ENCODE assay signal across 9 mouse cellular contexts in genomic region chr5:31251541-31252101, GRCm38 (mm10). TPM values are rescaled to one million over a fixed set of nuclear protein-coding genes. Genes with fewer than 3 reads are reported as not detected.
A peak's percentile ranks its signal among the peaks of the same experiment; 100 is the strongest.
DNase-seq lines count a peak whose midpoint lies in the region; ATAC-seq and TF ChIP-seq lines count a peak whose summit lies in the region.
"Had no signal": no experiment of that assay in that cellular context is flagged by ENCODE, and none has a peak within 500 bp of the region (broad histone marks: within the 10 kb centered on the region; RNA-seq: fewer than 3 reads in every experiment).

TSS of gene Krtcap3 (plus strand) at chr5:31251691.

- peak; percentile 81 for ATAC-seq in heart, embryonic 12.5 days (ENCODE audit: insufficient number of reproducible peaks, low FRiP score)
- peak; percentile 72 for ATAC-seq in heart, embryonic 14.5 days (ENCODE audit: insufficient number of reproducible peaks, insufficient read depth, low FRiP score, low read depth)
- ATAC-seq in stomach, embryonic 14.5 days (ENCODE audit: insufficient number of reproducible peaks, insufficient read depth, low FRiP score, low read depth), result peak; percentile 88
- ATAC-seq: Patski had no signal

- H3K27me3 ChIP-seq in heart, embryonic 12.5 days (replicated peaks), result no peaks in the 10 kb centered on the region
- no peaks in the 10 kb centered on the region for H3K27me3 ChIP-seq in heart, embryonic 14.5 days (ENCODE audit: control insufficient read depth, insufficient read depth, low read length)
- H3K27me3 ChIP-seq in stomach, embryonic 14.5 days (ENCODE audit: control insufficient read depth, insufficient read depth, low read length), result no peaks in the 10 kb centered on the region
- H3K27me3 ChIP-seq: Patski had no signal

- no peak for DNase-seq in heart, adult 8-10 months (ENCODE audit: low spot score)
- peak; percentile 34 to 44 for DNase-seq in cerebellum, postnatal 14 days
- DNase-seq in kidney, postnatal 14 days, result peak; percentile 82
- DNase-seq in lung, postnatal 36 days, result peak; percentile 76
- no peak for DNase-seq in layer of hippocampus, adult 2 months (ENCODE audit: low spot score in 2 of 2)

- peaks cover 93% of the 10 kb centered on the region for H3K36me3 ChIP-seq in heart, embryonic 12.5 days
- H3K36me3 ChIP-seq in heart, embryonic 14.5 days (ENCODE audit: control insufficient read depth, insufficient read depth, low read length), result peaks cover 86% of the 10 kb centered on the region
- H3K36me3 ChIP-seq in stomach, embryonic 14.5 days (ENCODE audit: control insufficient read depth, insufficient read depth, low read length), result peaks cover 58% of the 10 kb centered on the region

- H3K4me2 ChIP-seq in heart, embryonic 12.5 days, result peak within 1 kb of the TSS; percentile 71
- H3K4me2 ChIP-seq in heart, embryonic 14.5 days (ENCODE audit: low read length), result peak within 1 kb of the TSS; percentile 60
- H3K4me2 ChIP-seq in stomach, embryonic 14.5 days (replicated peaks; ENCODE audit: low read depth, low read length), result peak within 1 kb of the TSS; percentile 44

- H3K4me1 ChIP-seq in heart, embryonic 12.5 days (replicated peaks), result peaks cover 52% of the 10 kb centered on the region
- peaks cover 8 to 29% of the 10 kb centered on the region in 2 experiments for H3K4me1 ChIP-seq in heart, embryonic 14.5 days (ENCODE audit: control insufficient read depth in 2 of 2, insufficient read depth in 2 of 2, low read length in 2 of 2)
- peaks cover 9% of the 10 kb centered on the region; the same call in 1 of the 2 replicates for H3K4me1 ChIP-seq in stomach, embryonic 14.5 days (ENCODE audit: control insufficient read depth, insufficient read depth, low read length)

- H3K9ac ChIP-seq in heart, embryonic 12.5 days, result peak within 1 kb of the TSS; percentile 56
- peak within 1 kb of the TSS; percentile 44 for H3K9ac ChIP-seq in heart, embryonic 14.5 days (ENCODE audit: low read length)
- H3K9ac ChIP-seq in stomach, embryonic 14.5 days (replicated peaks; ENCODE audit: low read depth, low read length), result peak within 1 kb of the TSS; percentile 52

- TF ChIP-seq CTCF in layer of hippocampus, adult 2 months (conservative IDR thresholded peaks at IDR 0.05), result no peak

- whole genome bisulfite sequencing in heart, embryonic 12.5 days, result 22% methylated on average over 47 of the region's 47 CpGs
- WGBS in heart, embryonic 14.5 days, result 17% methylated on average over 44 of the region's 47 CpGs
- WGBS in stomach, embryonic 14.5 days, result 14% methylated on average over 40 of the region's 47 CpGs

- no peak within 1 kb of the TSS; the same call in 1 of the 2 replicates for H3K27ac ChIP-seq in heart, embryonic 12.5 days (ENCODE audit: poor library complexity, severe bottlenecking)
- no peak within 1 kb of the TSS for H3K27ac ChIP-seq in heart, embryonic 14.5 days (replicated peaks in 1 of 2; ENCODE audit: control insufficient read depth in 1 of 2, insufficient read depth in 1 of 2, low read depth in 2 of 2, low read length in 2 of 2)
- peak within 1 kb of the TSS; percentile 80 for H3K27ac ChIP-seq in stomach, embryonic 14.5 days (ENCODE audit: low read length)
- no peak within 1 kb of the TSS; the same call in 1 of the 2 replicates for H3K27ac ChIP-seq in layer of hippocampus, adult 2 months

- no peaks in the 10 kb centered on the region for H3K9me3 ChIP-seq in heart, embryonic 12.5 days (replicated peaks)
- no peaks in the 10 kb centered on the region for H3K9me3 ChIP-seq in heart, embryonic 14.5 days (ENCODE audit: control insufficient read depth, low read length)
- H3K9me3 ChIP-seq in stomach, embryonic 14.5 days (ENCODE audit: control insufficient read depth, low read depth, low read length), result no peaks in the 10 kb centered on the region

- peak within 1 kb of the TSS; percentile 36 for H3K4me3 ChIP-seq in heart, embryonic 12.5 days
- H3K4me3 ChIP-seq in heart, embryonic 14.5 days (ENCODE audit: control insufficient read depth in 1 of 2, insufficient read depth in 1 of 2, low read depth in 1 of 2, low read length in 2 of 2), result peak within 1 kb of the TSS; percentile 27 to 34
- peak within 1 kb of the TSS; percentile 35 for H3K4me3 ChIP-seq in stomach, embryonic 14.5 days (ENCODE audit: low read depth, low read length)
- H3K4me3 ChIP-seq in layer of hippocampus, adult 2 months, result no peak within 1 kb of the TSS

RNA-seq across cellular contexts. Expression of gene Krtcap3, which starts in this region (rescaled TPM):
- 7.4 and 7.5 TPM in 2 replicates for polyA plus RNA-seq in heart, embryonic 12.5 days (2016; fragmentation: Nextera tagmentation; extraction: Ambion mirVana)
- total RNA-seq in heart, adult 8-10 months (2022), result 1 to 10 TPM; 1.3 to 2.5 (median 1.6) TPM
- polyA plus RNA-seq in heart, embryonic 14.5 days (2014; fragmentation: Nextera tagmentation; extraction: Ambion mirVana), result 4.8 and 5.4 TPM in 2 replicates
- 63.6 and 68.9 TPM in 2 replicates for polyA plus RNA-seq in stomach, embryonic 14.5 days (2014; fragmentation: Nextera tagmentation; extraction: Ambion mirVana)
- 1 to 10 TPM; 3.2 to 4.0 TPM for total RNA-seq in layer of hippocampus, adult 2 months (2021)

Comparison
In these comparisons a context has a peak if more than half of its experiments do, and no peak if none do; other contexts are left out.
1. DNase-seq: peak in cerebellum, postnatal 14 days (2 of 2), kidney, postnatal 14 days (single experiment) and lung, postnatal 36 days (single experiment); none in heart, adult 8-10 months (single experiment) and layer of hippocampus, adult 2 months (0 of 2).
2. Peak in every context shown above with its lines, with median percentiles within 50 percentile points of each other: ATAC-seq, H3K4me2 ChIP-seq and H3K9ac ChIP-seq.